Mouse (Mus musculus): ENCODE data around the gene Olfr881.

Olfr881 gene

GRCm38 (mm10) chr9:37991525-37991924 lies at the start of gene Olfr881:
Olfr881 (plus strand) TSS chr9:37991825.
- DNase-seq = no peak

- DNase-seq = no peak
Measured at GRCm38 (mm10) chr9:37998581-37999204, 7.1 kb downstream of the Olfr881 start.

- DNase-seq = no peak
Measured at GRCm38 (mm10) chr9:38000021-38000420, 8.4 kb downstream of the Olfr881 start.

GRCm38 (mm10) chr9:38025508-38025907 lies 33.9 kb downstream of the Olfr881 start, which contains the start of gene Olfr883:
Olfr883 (plus strand) TSS chr9:38025808.
- no peak for DNase-seq
